Mouse (Mus musculus) MEL (cell line): ENCODE measurements at regions not wholly inside any gene's neighbourhood (a gene's known extent, or its start where the extent isn't known, plus 50 kb on each side); places are given as distances from the start of the nearest gene placed in this dataset.

Experiments
- DNase-seq: peaks from one replicate; pipeline ENCODE4 v3.0.0; 2011; ENCODE audit warnings: low read depth, low spot score
- H3K27ac ChIP-seq: 2 replicates; pipeline ENCODE4 v1.5.1; 2012; ENCODE audit warnings: low read depth, mild to moderate bottlenecking, control low read depth, low read length, moderate library complexity; ENCODE audit not compliant: control insufficient read depth
- H3K27me3 ChIP-seq, 2 experiments: fragments of 150-350 bp in 1 of 2; sonication (generic) in 1 of 2; 2 replicates each; pipeline ENCODE4 v1.6.1; 2012; ENCODE audit warnings: low read length in 2 of 2, mild to moderate bottlenecking in 2 of 2, improper control_type of control experiment in 1 of 2, moderate library complexity in 1 of 2; ENCODE audit not compliant: insufficient read depth in 2 of 2, control insufficient read depth in 1 of 2
- H3K36me3 ChIP-seq, 2 experiments: 2 replicates each; pipeline ENCODE4 v1.6.1; 2012 to 2014; ENCODE audit warnings: low read length in 2 of 2, improper control_type of control experiment in 1 of 2, inconsistent platforms in 1 of 2, mild to moderate bottlenecking in 1 of 2; ENCODE audit not compliant: insufficient read depth in 2 of 2, control insufficient read depth in 1 of 2
- H3K4me1 ChIP-seq, 2 experiments: fragments of 150-350 bp in 1 of 2; sonication (generic) in 1 of 2; 2 replicates each; pipeline ENCODE4 v1.6.1; 2012; ENCODE audit warnings: low read length in 2 of 2, improper control_type of control experiment in 1 of 2, mild to moderate bottlenecking in 1 of 2; ENCODE audit not compliant: insufficient read depth in 2 of 2, control insufficient read depth in 1 of 2
- H3K4me3 ChIP-seq, 2 experiments: fragments of 150-350 bp in 1 of 2; sonication (generic) in 1 of 2; 2 replicates each; pipeline ENCODE4 v1.5.1; 2012; ENCODE audit warnings: low read depth in 2 of 2, low read length in 2 of 2, mild to moderate bottlenecking in 2 of 2, moderate library complexity in 2 of 2, control low read depth in 1 of 2, improper control_type of control experiment in 1 of 2; ENCODE audit not compliant: control insufficient read depth in 1 of 2, insufficient read depth in 1 of 2
- H3K79me2 ChIP-seq: 2 replicates; pipeline ENCODE4 v1.6.1; 2012; ENCODE audit warnings: mild to moderate bottlenecking, low read length, moderate library complexity; ENCODE audit not compliant: control insufficient read depth, poor library complexity, insufficient read depth
- H3K9ac ChIP-seq: 2 replicates; pipeline ENCODE4 v1.6.1; 2012; ENCODE audit warnings: low read depth, mild to moderate bottlenecking, control low read depth, low read length, moderate library complexity; ENCODE audit not compliant: control insufficient read depth, poor library complexity, severe bottlenecking
- H3K9me3 ChIP-seq: fragments of 150-350 bp; sonication (generic); replicated peaks from 2 replicates; pipeline ENCODE4 v1.6.1; 2012; ENCODE audit warnings: mild to moderate bottlenecking, low read length, improper control_type of control experiment, moderate library complexity; ENCODE audit not compliant: insufficient read depth
- CHD1 ChIP-seq: IDR thresholded peaks from 2 replicates; pipeline ENCODE4 v1.6.1; 2012; ENCODE audit warnings: low read depth, mild to moderate bottlenecking, inconsistent platforms, low read length, improper control_type of control experiment
- CHD2 ChIP-seq: IDR thresholded peaks from 2 replicates; pipeline ENCODE4 v1.6.1; 2011; ENCODE audit warnings: low read length, improper control_type of control experiment
- ELF1 ChIP-seq: IDR thresholded peaks from 2 replicates; pipeline ENCODE4 v1.6.1; 2014; ENCODE audit warnings: low read depth, mild to moderate bottlenecking, inconsistent platforms, low read length, improper control_type of control experiment, moderate library complexity
- ETS1 ChIP-seq: IDR thresholded peaks from 2 replicates; pipeline ENCODE4 v1.6.1; 2012; ENCODE audit warnings: low read depth, mild to moderate bottlenecking, inconsistent platforms, low read length, improper control_type of control experiment, moderate library complexity
- HCFC1 ChIP-seq: IDR thresholded peaks from 2 replicates; pipeline ENCODE4 v1.6.1; 2012; ENCODE audit warnings: low read depth, mild to moderate bottlenecking, inconsistent platforms, low read length, improper control_type of control experiment, moderate library complexity
- MAFK ChIP-seq: IDR thresholded peaks from 2 replicates; pipeline ENCODE4 v1.6.1; 2011; ENCODE audit warnings: low read depth, mild to moderate bottlenecking, low read length, improper control_type of control experiment, borderline replicate concordance
- MEF2A ChIP-seq: IDR thresholded peaks from 2 replicates; pipeline ENCODE4 v1.6.1; 2014; ENCODE audit warnings: low read depth, mild to moderate bottlenecking, inconsistent platforms, low read length, improper control_type of control experiment; ENCODE audit not compliant: poor library complexity, insufficient replicate concordance, severe bottlenecking; ENCODE audit errors: extremely low read depth
- MXI1 ChIP-seq: IDR thresholded peaks from 2 replicates; pipeline ENCODE4 v1.6.1; 2011; ENCODE audit warnings: mild to moderate bottlenecking, low read depth, low read length, improper control_type of control experiment
- MYC ChIP-seq: IDR thresholded peaks from 2 replicates; pipeline ENCODE4 v1.6.1; 2011; ENCODE audit warnings: low read depth, mild to moderate bottlenecking, low read length, improper control_type of control experiment, moderate library complexity
- NRF1 ChIP-seq: IDR thresholded peaks from 2 replicates; pipeline ENCODE4 v1.6.1; 2014; ENCODE audit warnings: low read depth, mild to moderate bottlenecking, inconsistent platforms, low read length, improper control_type of control experiment, moderate library complexity; ENCODE audit not compliant: poor library complexity, insufficient read depth, severe bottlenecking
- POLR2A ChIP-seq, 2 experiments: IDR thresholded peaks; 2 replicates each; pipeline ENCODE4 v1.6.1; 2011 to 2012; ENCODE audit warnings: low read length in 2 of 2, mild to moderate bottlenecking in 2 of 2, control low read depth in 1 of 2, improper control_type of control experiment in 1 of 2, low read depth in 1 of 2, moderate library complexity in 1 of 2; ENCODE audit not compliant: control insufficient read depth in 1 of 2, insufficient read depth in 1 of 2, poor library complexity in 1 of 2
- POLR2AphosphoS5 ChIP-seq: IDR thresholded peaks from 2 replicates; pipeline ENCODE4 v1.6.1; 2012; ENCODE audit warnings: low read depth, borderline replicate concordance, mild to moderate bottlenecking, inconsistent platforms, low read length, moderate library complexity, mixed read lengths
- RAD21 ChIP-seq: IDR thresholded peaks from 2 replicates; pipeline ENCODE4 v1.6.1; 2011; ENCODE audit warnings: mild to moderate bottlenecking, low read depth, low read length, improper control_type of control experiment
- RCOR1 ChIP-seq: IDR thresholded peaks from 2 replicates; pipeline ENCODE4 v1.6.1; 2012; ENCODE audit warnings: low read depth, mild to moderate bottlenecking, inconsistent platforms, low read length, improper control_type of control experiment
- SIN3A ChIP-seq: IDR thresholded peaks from 2 replicates; pipeline ENCODE4 v1.6.1; 2012; ENCODE audit warnings: low read length, improper control_type of control experiment, inconsistent platforms
- SMC3 ChIP-seq: IDR thresholded peaks from 2 replicates; pipeline ENCODE4 v1.6.1; 2011; ENCODE audit warnings: low read depth, low read length, improper control_type of control experiment
- TAL1 ChIP-seq: IDR thresholded peaks from 2 replicates; pipeline ENCODE4 v1.6.1; 2012; ENCODE audit warnings: mild to moderate bottlenecking, inconsistent platforms, low read length, moderate library complexity, mixed read lengths
- TCF12 ChIP-seq: IDR thresholded peaks from 2 replicates; pipeline ENCODE4 v1.6.1; 2014; ENCODE audit warnings: low read depth, mild to moderate bottlenecking, inconsistent platforms, low read length, improper control_type of control experiment, moderate library complexity
- UBTF ChIP-seq: IDR thresholded peaks from 2 replicates; pipeline ENCODE4 v1.6.1; 2012; ENCODE audit warnings: low read depth, mild to moderate bottlenecking, inconsistent platforms, low read length, improper control_type of control experiment, moderate library complexity, borderline replicate concordance; ENCODE audit not compliant: insufficient read depth
- USF1 ChIP-seq: IDR thresholded peaks from 2 replicates; pipeline ENCODE4 v1.6.1; 2014; ENCODE audit warnings: low read depth, mild to moderate bottlenecking, inconsistent platforms, low read length, improper control_type of control experiment, moderate library complexity
- USF2 ChIP-seq, 2 experiments: IDR thresholded peaks; 2 replicates each; pipeline ENCODE4 v1.6.1; 2011 to 2012; ENCODE audit warnings: improper control_type of control experiment in 2 of 2, low read length in 2 of 2, borderline replicate concordance in 1 of 2, inconsistent platforms in 1 of 2, low read depth in 1 of 2, mild to moderate bottlenecking in 1 of 2; ENCODE audit not compliant: insufficient read depth in 1 of 2
- ZKSCAN1 ChIP-seq: IDR thresholded peaks from 2 replicates; pipeline ENCODE4 v1.6.1; 2012; ENCODE audit warnings: low read depth, mild to moderate bottlenecking, inconsistent platforms, low read length, improper control_type of control experiment, moderate library complexity

DNA sequence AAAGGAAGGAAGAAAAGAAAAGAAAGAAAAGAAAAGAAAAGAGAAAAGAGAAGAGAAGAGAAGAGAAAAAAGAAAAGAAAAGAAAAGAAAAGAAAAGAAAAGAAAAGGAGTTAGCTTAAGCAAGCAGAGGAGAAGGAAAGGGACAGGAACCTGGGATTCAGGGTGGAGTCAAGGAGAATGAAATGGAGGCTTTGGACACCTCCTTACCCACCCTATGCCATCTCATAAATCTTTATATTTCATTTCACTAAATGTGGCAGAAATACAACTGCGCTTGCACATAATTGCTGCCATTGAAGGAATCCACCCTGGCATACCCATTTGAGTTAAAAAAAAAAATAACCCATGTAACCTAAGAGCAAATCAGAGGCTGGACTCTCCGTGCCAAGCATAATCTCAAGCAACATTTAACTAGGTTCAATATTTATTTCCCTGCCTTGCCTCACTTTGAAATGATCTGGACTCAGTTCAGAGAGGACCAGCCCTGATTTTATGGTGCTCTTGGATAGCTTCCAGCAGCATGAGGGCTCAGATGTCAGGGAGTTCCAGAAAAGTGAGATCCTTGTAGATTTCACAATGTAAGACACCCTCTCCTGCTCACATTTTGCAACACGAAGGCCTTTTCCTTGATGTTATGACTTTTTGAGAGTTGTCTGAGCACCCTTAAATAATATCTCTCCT is 456.2 kb downstream of the Pik3r1 start:
- Histone ChIP-seq H3K9me3 (no peaks in the 10 kb centered on the region), H3K79me2 (no peaks in the 10 kb centered on the region), H3K27ac (no peak overlapping the region), H3K9ac (no peak overlapping the region), H3K36me3 (no peaks in the 10 kb centered on the region), H3K27me3 (no peaks in the 10 kb centered on the region), H3K4me1 (no peaks in the 10 kb centered on the region), H3K4me3 (no peak overlapping the region)
- no peak for DNase-seq
- TF ChIP-seq USF1 (no peak), RCOR1 (no peak), TAL1 (no peak), CHD2 (no peak), MAFK (no peak), USF2 (IDR thresholded peaks at IDR 0.05; ENCODE audit: borderline replicate concordance in 1 of 2, insufficient read depth in 1 of 2, low read depth in 1 of 2, low read length in 2 of 2) (no peak), MEF2A (no peak), ZKSCAN1 (no peak), RAD21 (no peak)

DNA sequence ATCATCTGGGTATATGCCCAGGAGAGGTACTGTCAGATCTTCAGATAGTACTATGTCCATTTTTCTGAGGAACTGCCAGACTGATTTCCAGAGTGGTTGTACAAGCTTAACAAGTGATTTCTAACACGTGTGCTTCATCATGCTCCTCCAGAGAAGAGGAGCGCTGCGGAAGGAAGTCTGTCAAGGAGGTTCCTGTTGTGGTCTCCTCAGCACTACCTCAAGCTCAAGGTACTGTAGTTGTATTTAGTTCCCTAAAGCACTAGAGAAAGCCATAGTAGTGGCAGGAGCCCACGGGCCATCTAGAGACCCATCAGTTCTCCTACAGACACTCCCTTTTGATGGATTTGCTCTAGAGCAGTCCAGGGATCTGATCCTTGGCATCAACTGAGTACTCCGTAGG is 459.3 kb downstream of the Pik3r1 start:
- H3K36me3 ChIP-seq, result no peaks in the 10 kb centered on the region

DNA sequence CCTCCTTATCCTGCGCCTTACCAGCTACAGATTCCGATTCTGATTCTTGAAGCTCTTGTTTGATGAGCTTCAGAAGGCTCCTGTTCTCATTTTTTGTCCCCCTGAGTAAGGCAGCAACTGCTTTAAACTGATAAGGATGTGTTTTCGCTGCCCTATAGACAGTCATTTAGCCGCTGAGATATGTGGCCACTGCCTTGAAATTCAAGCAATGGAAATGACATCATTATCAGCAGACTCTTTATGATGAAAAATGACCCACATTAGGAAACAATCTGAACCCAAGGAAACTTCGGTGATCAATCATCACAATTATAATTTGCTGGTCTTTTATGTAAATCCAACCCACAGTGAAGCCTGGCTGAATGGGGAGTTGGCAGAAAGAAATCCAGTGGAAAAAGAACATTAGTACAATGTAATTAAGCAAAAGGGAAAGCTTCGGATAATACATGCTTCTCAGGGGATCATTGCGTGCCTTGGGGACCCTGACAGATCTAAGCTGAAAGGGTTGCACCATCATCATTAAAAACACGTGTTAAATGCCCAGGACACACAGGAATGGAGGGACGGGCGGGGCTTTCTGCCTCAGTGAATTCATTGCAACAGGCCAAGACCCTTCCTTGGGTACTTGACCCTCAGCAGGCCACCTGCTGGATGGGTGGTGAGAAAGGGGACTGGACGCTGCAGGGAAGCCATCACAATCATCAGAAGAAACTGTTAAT is 462.2 kb downstream of the Pik3r1 start:
- DNase-seq, result no peak
- H3K9ac ChIP-seq, result no peak overlapping the region
- H3K9me3 ChIP-seq, result no peaks in the 10 kb centered on the region
- H3K79me2 ChIP-seq, result no peaks in the 10 kb centered on the region
- H3K27ac ChIP-seq, result no peak overlapping the region
- H3K36me3 ChIP-seq, result no peaks in the 10 kb centered on the region
- no peaks in the 10 kb centered on the region for H3K27me3 ChIP-seq
- no peaks in the 10 kb centered on the region for H3K4me1 ChIP-seq
- H3K4me3 ChIP-seq, result no peak overlapping the region
- no peak for TF ChIP-seq POLR2A (IDR thresholded peaks at IDR 0.05; ENCODE audit: control insufficient read depth in 1 of 2, insufficient read depth in 1 of 2, low read depth in 1 of 2, low read length in 2 of 2, poor library complexity in 1 of 2)
- no peak for TF ChIP-seq POLR2AphosphoS5
- no peak for TF ChIP-seq MYC
- TF ChIP-seq RAD21, result no peak
- TF ChIP-seq MEF2A, result no peak
- no peak for TF ChIP-seq USF2 (IDR thresholded peaks at IDR 0.05; ENCODE audit: borderline replicate concordance in 1 of 2, insufficient read depth in 1 of 2, low read depth in 1 of 2, low read length in 2 of 2)
- TF ChIP-seq ELF1, result no peak
- TF ChIP-seq UBTF, result no peak
- TF ChIP-seq TCF12, result no peak
- no peak for TF ChIP-seq ETS1
- no peak for TF ChIP-seq MXI1
- TF ChIP-seq RCOR1, result no peak
- no peak for TF ChIP-seq USF1
- no peak for TF ChIP-seq SMC3
- no peak for TF ChIP-seq TAL1
- no peak for TF ChIP-seq NRF1
- TF ChIP-seq CHD1, result no peak

More for the DNA sequence above, 459.3 kb downstream of the Pik3r1 start:
- H3K4me1 ChIP-seq, result no peaks in the 10 kb centered on the region
- no peak overlapping the region for H3K9ac ChIP-seq
- H3K27ac ChIP-seq, result no peak overlapping the region
- H3K4me3 ChIP-seq, result no peak overlapping the region
- H3K9me3 ChIP-seq, result no peaks in the 10 kb centered on the region
- H3K79me2 ChIP-seq, result no peaks in the 10 kb centered on the region
- no peak for TF ChIP-seq SIN3A
- TF ChIP-seq TAL1, result no peak
- no peak for TF ChIP-seq ELF1
- no peak for TF ChIP-seq HCFC1
- H3K27me3 ChIP-seq, result no peaks in the 10 kb centered on the region
- no peak for DNase-seq
